Mouse (Mus musculus): ENCODE measurements around the gene Hipk4. TPM values are rescaled to one million over a fixed set of nuclear protein-coding genes. Genes with fewer than 3 reads are reported as not detected.
A peak's percentile ranks its signal among the peaks of the same experiment; 100 is the strongest.

Gene Hipk4
- polyA plus RNA-seq, 1 experiment from 2014 or later: 0.57 TPM

- peak; percentile 94 for ATAC-seq (replicated peaks; ENCODE audit: insufficient number of reproducible peaks, low FRiP score, low TSS enrichment)
- Histone ChIP-seq H3K27ac (ENCODE audit: low read depth, low read length) (peak overlapping the region; percentile 99), H3K4me1 (ENCODE audit: control insufficient read depth, insufficient read depth, low read length) (peaks cover 14% of the 10 kb centered on the region), H3K27me3 (ENCODE audit: control insufficient read depth, insufficient read depth, low read length) (no peaks in the 10 kb centered on the region), H3K9ac (ENCODE audit: low read depth, low read length) (peak overlapping the region; percentile 84), H3K9me3 (replicated peaks; ENCODE audit: control insufficient read depth, low read length) (no peaks in the 10 kb centered on the region), H3K36me3 (ENCODE audit: control insufficient read depth, insufficient read depth, low read length) (no peaks in the 10 kb centered on the region), H3K4me2 (peak overlapping the region; percentile 82), H3K4me3 (ENCODE audit: low read depth, low read length) (peak overlapping the region; percentile 65)
- 1% methylated on average over 54 of the region's 54 CpGs for WGBS (ENCODE audit: insufficient replicate concordance)
Observed at GRCm38 (mm10) chr7:27507711-27508647, 15.1 kb upstream of the Hipk4 start.

DNA sequence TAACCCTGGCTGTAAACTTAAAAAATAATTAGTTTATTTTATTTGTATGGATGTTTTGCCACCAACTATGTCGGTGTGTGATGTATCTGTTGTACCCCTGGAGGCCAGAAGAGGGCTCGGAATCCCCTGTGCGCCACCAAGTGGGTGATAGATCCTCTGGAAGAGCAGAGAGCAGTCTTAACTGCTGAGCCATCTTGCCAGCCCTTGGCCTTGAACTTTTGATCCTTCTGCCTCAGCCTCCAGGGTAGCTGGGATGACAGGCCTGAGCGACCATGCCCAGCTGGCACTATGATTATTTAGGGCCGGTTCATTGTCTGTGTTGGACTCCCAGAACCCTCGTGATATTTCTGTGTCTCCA, 14.4 kb upstream of the Hipk4 start:
- H3K4me1 ChIP-seq (ENCODE audit: control insufficient read depth, insufficient read depth, low read length): peaks cover 12% of the 10 kb centered on the region
- peak overlapping the region; percentile 65 for H3K4me3 ChIP-seq (ENCODE audit: low read depth, low read length)
- peak overlapping the region; percentile 82 for H3K4me2 ChIP-seq
- H3K27ac ChIP-seq (ENCODE audit: low read depth, low read length): peak overlapping the region; percentile 99; the same call in 1 of the 2 replicates
- no peaks in the 10 kb centered on the region for H3K36me3 ChIP-seq (ENCODE audit: control insufficient read depth, insufficient read depth, low read length)
- whole genome bisulfite sequencing (ENCODE audit: insufficient replicate concordance): 23% methylated on average over 6 of the region's 6 CpGs
- H3K9ac ChIP-seq (ENCODE audit: low read depth, low read length): no peak overlapping the region; the same call in 1 of the 2 replicates
- peak; percentile 69 for ATAC-seq (replicated peaks; ENCODE audit: insufficient number of reproducible peaks, low FRiP score, low TSS enrichment)
- no peaks in the 10 kb centered on the region for H3K9me3 ChIP-seq (replicated peaks; ENCODE audit: control insufficient read depth, low read length)
- H3K27me3 ChIP-seq (ENCODE audit: control insufficient read depth, insufficient read depth, low read length): no peaks in the 10 kb centered on the region

DNA sequence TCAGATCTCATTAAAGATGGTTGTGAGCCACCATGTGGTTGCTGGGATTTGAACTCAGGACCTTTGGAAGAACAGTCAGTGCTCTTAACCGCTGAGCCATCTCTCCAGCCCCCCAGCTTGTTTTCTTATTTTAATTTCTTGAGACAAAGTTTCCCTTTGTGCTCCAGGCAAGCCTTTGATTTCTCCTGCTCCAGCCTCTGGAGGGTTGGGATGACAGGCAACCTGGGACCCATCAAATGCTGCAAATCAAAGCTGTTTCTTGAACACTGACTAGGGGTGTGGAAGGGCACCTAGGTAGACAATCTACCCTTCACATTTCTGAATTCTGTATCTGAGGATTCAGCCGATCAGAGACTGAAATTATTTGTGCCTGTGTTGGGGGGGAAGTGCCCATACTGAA, 12.3 kb upstream of the Hipk4 start:
- H3K27ac ChIP-seq (ENCODE audit: low read depth, low read length): no peak overlapping the region
- no peaks in the 10 kb centered on the region for H3K9me3 ChIP-seq (replicated peaks; ENCODE audit: control insufficient read depth, low read length)
- no peak overlapping the region for H3K4me3 ChIP-seq (ENCODE audit: low read depth, low read length)
- H3K4me2 ChIP-seq: no peak overlapping the region
- no peak for ATAC-seq (replicated peaks; ENCODE audit: insufficient number of reproducible peaks, low FRiP score, low TSS enrichment)
- H3K27me3 ChIP-seq (ENCODE audit: control insufficient read depth, insufficient read depth, low read length): no peaks in the 10 kb centered on the region
- H3K4me1 ChIP-seq (ENCODE audit: control insufficient read depth, insufficient read depth, low read length): peaks cover 12% of the 10 kb centered on the region
- WGBS (ENCODE audit: insufficient replicate concordance): 84% methylated on average over 2 of the region's 2 CpGs
- no peaks in the 10 kb centered on the region for H3K36me3 ChIP-seq (ENCODE audit: control insufficient read depth, insufficient read depth, low read length)
- H3K9ac ChIP-seq (ENCODE audit: low read depth, low read length): no peak overlapping the region

GRCm38 (mm10) chr7:27514961-27515360, 8.1 kb upstream of the Hipk4 start:
- Histone ChIP-seq H3K9ac (ENCODE audit: low read depth, low read length) (no peak overlapping the region), H3K27ac (ENCODE audit: low read depth, low read length) (no peak overlapping the region), H3K4me1 (ENCODE audit: control insufficient read depth, insufficient read depth, low read length) (no peaks in the 10 kb centered on the region), H3K27me3 (ENCODE audit: control insufficient read depth, insufficient read depth, low read length) (no peaks in the 10 kb centered on the region), H3K4me3 (ENCODE audit: low read depth, low read length) (no peak overlapping the region), H3K9me3 (replicated peaks; ENCODE audit: control insufficient read depth, low read length) (no peaks in the 10 kb centered on the region), H3K36me3 (ENCODE audit: control insufficient read depth, insufficient read depth, low read length) (no peaks in the 10 kb centered on the region), H3K4me2 (no peak overlapping the region)
- WGBS (ENCODE audit: insufficient replicate concordance): 68% methylated on average over 9 of the region's 9 CpGs
- ATAC-seq (replicated peaks; ENCODE audit: insufficient number of reproducible peaks, low FRiP score, low TSS enrichment): no peak; the same call in 1 of the 2 replicates

DNA sequence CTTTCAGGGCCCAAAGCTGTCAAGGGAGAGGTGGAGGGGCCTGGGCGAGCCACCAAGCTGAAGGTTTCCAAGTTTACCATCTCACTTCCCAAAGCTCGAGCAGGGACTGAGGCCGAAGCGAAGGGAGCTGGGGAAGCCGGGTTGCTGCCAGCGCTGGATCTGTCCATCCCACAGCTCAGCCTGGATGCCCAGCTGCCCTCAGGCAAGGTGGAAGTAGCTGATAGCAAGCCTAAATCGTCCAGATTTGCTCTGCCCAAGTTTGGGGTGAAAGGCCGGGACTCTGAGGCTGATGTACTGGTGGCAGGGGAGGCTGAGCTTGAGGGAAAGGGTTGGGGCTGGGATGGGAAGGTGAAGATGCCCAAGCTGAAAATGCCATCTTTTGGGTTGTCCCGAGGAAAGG, 4.8 kb upstream of the Hipk4 start:
- H3K9me3 ChIP-seq (replicated peaks; ENCODE audit: control insufficient read depth, low read length): no peaks in the 10 kb centered on the region
- no peak overlapping the region for H3K9ac ChIP-seq (ENCODE audit: low read depth, low read length)
- H3K4me3 ChIP-seq (ENCODE audit: low read depth, low read length): no peak overlapping the region
- no peak for ATAC-seq (replicated peaks; ENCODE audit: insufficient number of reproducible peaks, low FRiP score, low TSS enrichment)
- 84% methylated on average over 9 of the region's 9 CpGs for WGBS (ENCODE audit: insufficient replicate concordance)
- no peak overlapping the region for H3K27ac ChIP-seq (ENCODE audit: low read depth, low read length)
- no peaks in the 10 kb centered on the region for H3K36me3 ChIP-seq (ENCODE audit: control insufficient read depth, insufficient read depth, low read length)
- 0 out of 2 replicates have a peak, but pooled peaks cover 3% of the 10 kb centered on the region for H3K4me1 ChIP-seq (ENCODE audit: control insufficient read depth, insufficient read depth, low read length)
- no peak overlapping the region for H3K4me2 ChIP-seq
- no peaks in the 10 kb centered on the region for H3K27me3 ChIP-seq (ENCODE audit: control insufficient read depth, insufficient read depth, low read length)

DNA sequence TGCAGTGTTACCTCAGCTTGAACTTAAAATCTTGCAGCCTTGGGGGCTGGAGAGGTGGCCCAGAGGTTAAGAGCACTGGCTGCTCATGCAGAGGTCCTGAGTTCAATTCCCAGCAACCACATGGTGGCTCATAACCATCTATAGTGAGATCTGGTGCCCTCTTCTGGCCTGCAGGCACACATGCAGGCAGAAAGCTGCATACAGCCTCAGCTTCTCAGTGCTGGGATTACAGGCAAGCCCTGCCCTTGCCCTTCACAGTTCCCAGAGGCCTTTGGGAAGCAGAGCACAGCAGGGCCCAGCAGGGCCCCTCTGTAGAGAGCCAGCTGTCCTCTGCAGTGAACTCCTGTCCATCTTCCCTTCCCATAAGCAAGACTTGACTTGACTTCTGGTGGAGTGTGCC, 3.0 kb upstream of the Hipk4 start:
- Histone ChIP-seq H3K27ac (ENCODE audit: low read depth, low read length) (no peak overlapping the region), H3K4me2 (no peak overlapping the region), H3K27me3 (ENCODE audit: control insufficient read depth, insufficient read depth, low read length) (no peaks in the 10 kb centered on the region), H3K4me1 (ENCODE audit: control insufficient read depth, insufficient read depth, low read length) (0 out of 2 replicates have a peak, but pooled peaks cover 3% of the 10 kb centered on the region), H3K9ac (ENCODE audit: low read depth, low read length) (no peak overlapping the region), H3K4me3 (ENCODE audit: low read depth, low read length) (no peak overlapping the region), H3K9me3 (replicated peaks; ENCODE audit: control insufficient read depth, low read length) (no peaks in the 10 kb centered on the region), H3K36me3 (ENCODE audit: control insufficient read depth, insufficient read depth, low read length) (no peaks in the 10 kb centered on the region)
- ATAC-seq (replicated peaks; ENCODE audit: insufficient number of reproducible peaks, low FRiP score, low TSS enrichment): no peak

DNA sequence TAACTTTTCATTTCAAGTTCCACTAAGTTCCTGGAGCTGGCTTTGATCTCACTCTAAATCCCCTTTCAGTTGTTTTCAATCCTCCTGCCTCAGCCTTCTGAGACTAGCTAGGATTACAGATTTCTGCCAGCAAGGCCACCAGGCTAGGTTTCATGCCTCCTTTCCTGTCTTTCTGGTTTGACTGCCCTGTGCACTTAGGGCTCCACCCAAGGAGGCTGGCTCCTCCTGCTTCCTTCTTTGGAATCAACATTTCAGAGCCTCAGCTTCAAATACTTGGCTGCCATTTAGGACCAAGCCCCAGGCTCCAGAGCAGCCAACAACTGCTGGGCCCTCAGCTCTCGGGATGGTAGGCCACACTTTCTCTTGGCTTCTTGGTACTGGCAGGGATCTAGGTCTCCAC, 2.5 kb upstream of the Hipk4 start:
- Histone ChIP-seq H3K4me2 (no peak overlapping the region), H3K4me3 (ENCODE audit: low read depth, low read length) (no peak overlapping the region), H3K4me1 (ENCODE audit: control insufficient read depth, insufficient read depth, low read length) (0 out of 2 replicates have a peak, but pooled peaks cover 3% of the 10 kb centered on the region), H3K27ac (ENCODE audit: low read depth, low read length) (no peak overlapping the region), H3K27me3 (ENCODE audit: control insufficient read depth, insufficient read depth, low read length) (no peaks in the 10 kb centered on the region), H3K36me3 (ENCODE audit: control insufficient read depth, insufficient read depth, low read length) (no peaks in the 10 kb centered on the region), H3K9me3 (replicated peaks; ENCODE audit: control insufficient read depth, low read length) (no peaks in the 10 kb centered on the region), H3K9ac (ENCODE audit: low read depth, low read length) (no peak overlapping the region)
- 68% methylated on average over 1 of the region's 1 CpGs for WGBS (ENCODE audit: insufficient replicate concordance)
- no peak for ATAC-seq (replicated peaks; ENCODE audit: insufficient number of reproducible peaks, low FRiP score, low TSS enrichment)

DNA sequence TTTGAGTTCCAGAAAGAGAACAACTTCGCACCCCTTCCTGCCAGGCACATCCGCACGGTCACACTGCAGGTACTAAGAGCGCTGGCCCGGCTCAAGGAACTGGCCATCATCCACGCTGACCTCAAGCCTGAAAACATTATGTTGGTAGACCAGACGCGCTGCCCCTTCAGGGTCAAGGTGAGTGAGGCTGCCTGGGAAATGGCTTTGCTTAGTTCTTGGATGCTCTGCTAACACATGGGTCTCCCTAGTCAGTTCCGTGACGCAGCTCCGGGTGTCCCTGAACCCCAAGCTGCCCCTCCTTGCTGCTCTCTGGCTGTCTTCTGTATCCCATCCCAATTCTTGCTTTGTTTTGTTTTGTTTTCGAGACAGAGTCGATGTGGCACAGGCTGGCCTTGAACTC, 738 bp downstream of the Hipk4 start:
- Histone ChIP-seq H3K4me1 (ENCODE audit: control insufficient read depth, insufficient read depth, low read length) (peaks cover 7% of the 10 kb centered on the region; the same call in 1 of the 2 replicates), H3K4me2 (no peak overlapping the region), H3K36me3 (ENCODE audit: control insufficient read depth, insufficient read depth, low read length) (no peaks in the 10 kb centered on the region), H3K27me3 (ENCODE audit: control insufficient read depth, insufficient read depth, low read length) (no peaks in the 10 kb centered on the region), H3K9ac (ENCODE audit: low read depth, low read length) (no peak overlapping the region), H3K4me3 (ENCODE audit: low read depth, low read length) (no peak overlapping the region), H3K27ac (ENCODE audit: low read depth, low read length) (no peak overlapping the region), H3K9me3 (replicated peaks; ENCODE audit: control insufficient read depth, low read length) (no peaks in the 10 kb centered on the region)
- 90% methylated on average over 13 of the region's 13 CpGs for WGBS (ENCODE audit: insufficient replicate concordance)
- no peak for ATAC-seq (replicated peaks; ENCODE audit: insufficient number of reproducible peaks, low FRiP score, low TSS enrichment)
